Mouse (Mus musculus): ENCODE results near the gene Ccdc85a. TPM values are rescaled to one million over a fixed set of nuclear protein-coding genes. Genes with fewer than 3 reads are reported as not detected.
"Not testable (repeated sequence)": the region's sequence is repeated elsewhere in the genome, so short reads cannot be mapped to it uniquely, and the experiment has no call there.

Ccdc85a gene
- total RNA-seq, 1 experiment from 2014 or later, result 0.12 TPM

DNA sequence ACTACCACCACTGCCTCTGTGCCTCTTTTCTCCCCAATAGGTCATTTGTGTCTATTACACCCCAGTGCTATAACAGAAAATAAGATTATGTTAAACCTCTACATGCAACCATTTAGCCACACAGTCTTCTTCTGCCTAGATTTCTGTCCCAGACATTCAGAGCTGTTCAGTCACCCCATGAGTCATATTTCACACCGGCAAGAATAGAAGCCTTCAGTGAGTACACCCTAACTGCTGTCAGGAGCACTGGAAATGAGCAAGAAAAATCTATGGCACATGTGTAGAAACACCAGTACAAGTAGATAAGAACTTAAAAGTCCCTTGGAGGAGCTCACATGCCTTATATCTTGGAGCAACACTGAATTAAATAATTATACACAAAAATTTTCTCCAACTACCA lies 125.0 kb downstream of the Ccdc85a start:
- ATAC-seq (ENCODE audit: extremely low read depth, insufficient number of reproducible peaks, low FRiP score, poor library complexity, severe bottlenecking), result no peak

DNA sequence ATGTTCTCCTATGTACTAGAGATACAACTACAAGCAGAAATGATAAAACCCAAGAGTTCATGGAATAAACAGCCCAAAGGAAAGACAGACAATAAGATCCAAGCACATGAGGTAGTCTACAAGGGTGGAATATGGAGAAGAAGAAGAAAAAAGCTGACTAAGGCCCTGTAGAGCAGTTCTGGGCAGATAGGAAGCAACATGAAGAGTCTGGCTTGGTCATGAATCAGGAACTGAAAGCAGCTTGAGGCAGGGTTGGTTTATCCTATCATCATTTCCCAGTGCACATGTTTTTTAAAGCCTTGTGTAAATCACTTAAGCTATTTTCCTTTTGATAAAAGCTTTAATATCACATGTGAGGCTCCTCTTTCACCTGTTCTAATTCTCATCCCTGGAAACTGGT lies 144.2 kb downstream of the Ccdc85a start:
- ATAC-seq (ENCODE audit: extremely low read depth, insufficient number of reproducible peaks, low FRiP score, poor library complexity, severe bottlenecking), result no peak

DNA sequence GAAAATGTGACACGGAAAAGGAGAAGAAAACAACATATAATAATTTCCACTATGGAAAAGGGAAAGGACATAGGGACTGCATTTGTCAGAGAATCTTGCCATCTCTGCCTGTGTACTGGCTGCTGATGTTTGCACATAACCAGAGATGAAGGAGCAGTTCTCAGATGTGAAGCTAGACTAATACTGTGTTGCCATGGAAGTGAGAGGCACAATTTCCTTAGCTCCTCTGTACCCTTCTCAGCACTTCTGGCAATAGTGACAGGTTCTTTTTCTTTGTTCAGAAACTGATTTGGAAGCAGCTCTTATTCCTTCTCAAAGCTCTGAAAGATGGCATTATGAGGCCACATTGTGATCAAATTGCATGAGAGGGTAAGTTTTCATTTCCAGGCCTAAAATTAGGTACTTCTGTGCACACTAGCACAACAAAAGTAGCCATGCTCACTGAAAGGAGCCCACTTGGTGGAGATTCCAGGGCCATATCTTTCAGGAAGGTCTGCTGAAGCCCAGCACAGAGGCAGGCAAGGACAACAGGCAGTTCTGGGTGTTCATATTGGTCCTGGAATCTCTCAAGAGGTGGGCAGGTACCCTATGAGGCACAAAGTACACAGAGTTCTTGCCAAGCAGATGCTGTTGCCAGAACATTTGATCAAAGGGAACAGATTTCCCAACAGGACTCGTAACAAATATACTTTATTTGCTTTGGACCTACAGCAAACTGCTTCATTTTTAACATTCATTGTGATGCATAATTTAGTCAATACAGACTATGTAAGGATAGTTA lies 161.5 kb downstream of the Ccdc85a start:
- ATAC-seq (ENCODE audit: extremely low read depth, insufficient number of reproducible peaks, low FRiP score, poor library complexity, severe bottlenecking), result no peak

DNA sequence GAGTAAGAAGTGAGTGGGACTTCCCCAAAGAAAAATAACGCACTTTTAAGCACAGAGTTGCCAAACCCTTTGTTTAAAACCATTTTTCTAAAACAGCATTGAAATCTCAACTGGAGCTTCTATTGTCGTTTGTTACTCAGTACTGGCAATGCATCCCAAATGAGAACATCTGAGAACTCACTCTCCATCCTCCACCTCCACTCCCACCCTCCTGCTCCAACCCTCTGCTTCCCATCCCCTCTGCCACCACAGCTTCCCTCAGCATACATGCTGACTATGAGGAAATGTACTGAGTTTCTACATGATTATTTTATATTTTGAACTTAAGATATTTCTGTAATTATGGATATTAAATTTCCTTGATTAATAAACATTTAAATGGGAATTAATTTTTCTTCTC lies 168.3 kb downstream of the Ccdc85a start:
- no peak for ATAC-seq (ENCODE audit: extremely low read depth, insufficient number of reproducible peaks, low FRiP score, poor library complexity, severe bottlenecking)

DNA sequence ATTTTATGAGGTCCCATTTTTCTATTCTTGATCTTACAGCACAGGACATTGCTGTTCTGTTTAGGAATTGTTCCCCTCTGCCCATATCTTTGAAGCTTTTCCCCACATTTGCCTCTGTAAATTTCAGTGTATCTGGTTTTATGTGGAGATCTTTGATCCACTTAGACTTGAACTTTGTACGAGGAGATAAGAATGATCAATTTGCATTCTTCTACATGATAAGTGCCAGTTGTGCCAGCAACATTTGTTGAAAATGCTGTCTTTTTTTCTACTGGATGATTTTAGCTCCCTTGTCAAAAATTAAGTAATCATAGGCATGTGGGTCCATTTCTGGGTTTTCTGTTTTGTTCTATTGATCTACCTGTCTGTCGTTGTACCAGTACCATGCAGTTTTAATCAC lies 174.2 kb downstream of the Ccdc85a start:
- not testable (repeated sequence) for ATAC-seq (ENCODE audit: extremely low read depth, insufficient number of reproducible peaks, low FRiP score, poor library complexity, severe bottlenecking)

DNA sequence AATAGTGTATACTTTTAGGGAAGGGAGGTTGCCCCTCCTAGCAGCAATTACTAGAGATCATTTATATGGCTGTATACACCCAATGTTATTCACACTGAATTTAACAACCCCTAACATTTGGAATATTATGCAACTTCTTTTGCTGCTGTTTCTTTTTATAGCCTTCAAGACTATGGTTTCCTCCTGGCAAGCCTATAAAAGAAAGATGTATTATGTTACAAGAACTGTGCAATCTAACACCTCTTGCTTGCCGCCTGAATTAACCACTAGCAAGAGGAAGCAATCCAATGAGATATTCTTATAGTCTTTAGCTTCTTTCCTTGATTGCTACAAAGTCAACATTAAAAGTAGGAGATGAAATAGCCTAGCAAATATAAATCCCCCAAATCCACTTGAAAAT lies 187.0 kb downstream of the Ccdc85a start:
- no peak for ATAC-seq (ENCODE audit: extremely low read depth, insufficient number of reproducible peaks, low FRiP score, poor library complexity, severe bottlenecking)

DNA sequence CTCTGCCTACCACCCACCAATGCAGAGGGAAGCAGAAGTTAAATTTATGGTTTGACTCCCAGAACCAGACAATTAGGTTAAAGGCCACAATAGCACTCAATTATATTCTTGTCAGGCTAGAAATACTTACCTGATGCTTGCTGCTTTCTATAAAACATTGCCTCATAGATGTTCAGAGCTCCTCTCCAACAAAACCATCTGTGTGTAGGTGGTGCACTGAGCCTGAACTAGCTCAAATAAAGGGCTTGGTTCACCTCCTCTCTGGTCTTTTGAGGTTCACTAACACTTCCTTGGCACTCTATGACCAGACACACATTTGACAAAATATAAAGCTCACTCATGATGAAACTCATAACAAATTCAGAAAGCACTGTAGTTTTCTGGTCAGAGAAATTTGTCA lies 208.2 kb downstream of the Ccdc85a start:
- ATAC-seq (ENCODE audit: extremely low read depth, insufficient number of reproducible peaks, low FRiP score, poor library complexity, severe bottlenecking), result no peak

DNA sequence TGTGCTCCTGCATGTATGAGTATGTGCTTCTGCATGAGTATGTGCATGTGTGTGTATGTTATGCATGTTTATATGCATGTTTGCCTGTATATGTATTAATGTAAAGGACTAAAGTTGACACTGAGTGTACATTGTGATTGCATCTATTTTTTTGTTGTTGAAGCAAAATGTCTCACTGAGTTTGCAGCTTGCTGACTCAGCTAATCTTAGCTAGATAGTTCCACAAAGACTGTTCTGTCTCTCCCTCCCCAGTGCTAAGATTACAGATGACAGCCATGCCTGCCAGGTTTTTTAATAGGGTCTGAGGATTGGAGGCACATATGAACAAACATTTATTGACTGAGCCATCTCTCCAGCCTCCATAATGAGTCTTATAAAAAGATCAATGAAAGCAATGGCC lies 209.5 kb downstream of the Ccdc85a start:
- ATAC-seq (ENCODE audit: extremely low read depth, insufficient number of reproducible peaks, low FRiP score, poor library complexity, severe bottlenecking), result no peak

DNA sequence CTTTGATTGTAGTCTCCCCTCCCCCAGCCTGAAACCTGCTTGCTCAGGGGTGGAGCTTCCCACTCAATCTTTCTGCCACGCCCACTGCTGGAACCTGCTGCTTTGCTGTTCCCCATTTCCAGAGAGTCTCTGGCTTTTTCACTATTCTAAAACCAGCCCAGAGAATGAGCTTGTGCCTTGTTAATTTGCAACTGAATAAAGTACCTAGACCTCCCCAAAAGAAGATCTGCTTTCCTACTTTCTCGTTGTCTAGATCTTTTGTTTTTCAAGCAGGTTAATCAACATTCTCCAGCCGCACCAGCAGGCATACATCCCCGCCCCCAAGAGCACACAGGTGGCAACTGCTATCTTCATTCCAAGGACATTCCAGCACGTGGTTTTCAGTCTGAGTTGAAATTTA lies 212.7 kb downstream of the Ccdc85a start:
- not testable (repeated sequence) for ATAC-seq (ENCODE audit: extremely low read depth, insufficient number of reproducible peaks, low FRiP score, poor library complexity, severe bottlenecking)

DNA sequence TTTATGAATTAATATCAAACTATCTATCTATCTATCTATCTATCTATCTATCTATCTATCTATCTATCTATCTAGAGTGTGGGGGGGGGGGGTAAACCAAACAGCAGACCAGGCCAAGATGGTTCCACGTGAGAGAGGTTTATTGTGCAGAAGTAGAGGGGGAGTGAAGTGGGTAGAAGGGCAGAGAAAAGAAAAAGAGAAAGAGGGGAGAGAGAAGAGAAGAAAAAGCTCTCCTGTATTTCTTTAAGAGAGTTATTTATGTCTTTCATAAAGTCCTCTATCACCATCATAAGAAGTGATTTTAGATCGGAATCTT lies 218.2 kb downstream of the Ccdc85a start:
- no peak for ATAC-seq (ENCODE audit: extremely low read depth, insufficient number of reproducible peaks, low FRiP score, poor library complexity, severe bottlenecking)

DNA sequence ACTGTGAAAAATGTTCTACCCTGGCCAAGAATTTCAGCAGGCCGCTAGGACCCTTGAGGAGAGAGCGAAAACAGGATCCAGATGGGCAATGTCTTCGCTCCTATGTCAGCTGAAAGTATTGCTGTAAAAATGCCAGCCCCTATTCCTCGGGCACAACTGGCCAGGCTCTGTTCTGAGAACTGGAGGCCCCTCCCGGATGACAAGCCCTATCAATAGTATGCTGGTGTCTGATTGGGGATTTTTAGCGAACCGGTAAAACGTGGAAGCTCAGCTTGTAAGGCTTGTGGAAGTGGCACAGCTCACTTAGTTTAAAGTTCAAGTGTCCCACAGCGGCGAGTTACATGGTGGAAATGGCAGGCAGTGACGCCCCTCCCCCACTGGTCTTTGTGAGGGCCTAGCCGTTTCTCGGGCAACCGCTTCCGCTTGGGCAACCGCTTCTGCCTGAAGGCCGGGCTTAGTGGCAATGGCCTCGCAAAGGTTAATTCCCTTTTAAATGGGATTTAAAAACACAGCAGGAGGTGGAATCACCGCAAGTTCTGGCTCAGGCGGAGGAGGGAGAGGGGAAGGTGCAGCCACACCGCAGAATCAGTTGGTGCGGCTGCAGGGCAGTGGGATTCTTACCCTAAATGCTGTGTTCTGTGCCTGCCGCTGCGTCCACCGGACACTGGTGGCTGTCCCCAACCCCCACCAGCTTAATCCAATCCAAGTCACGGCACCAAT lies 218.8 kb downstream of the Ccdc85a start:
- peak; percentile 96 for ATAC-seq (ENCODE audit: extremely low read depth, insufficient number of reproducible peaks, low FRiP score, poor library complexity, severe bottlenecking)

DNA sequence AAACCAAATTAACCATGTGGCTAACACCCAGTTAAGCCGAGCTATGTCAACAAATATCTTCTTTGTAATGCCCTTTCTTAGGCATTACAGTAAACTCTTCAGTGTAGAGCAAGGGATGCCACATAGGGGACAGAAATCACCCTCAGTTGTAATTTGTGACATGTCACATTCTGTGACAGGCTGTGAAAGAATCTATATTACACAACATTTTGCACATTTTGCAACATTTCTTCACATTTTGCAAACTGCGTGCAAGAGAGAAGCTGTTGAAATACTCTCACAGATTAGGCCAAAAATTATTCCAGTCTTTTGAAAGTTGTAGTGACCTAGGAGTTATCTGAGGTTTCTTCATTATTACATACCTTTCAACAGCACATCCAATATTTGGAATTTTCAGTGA lies 240.7 kb downstream of the Ccdc85a start:
- peak; percentile 88 for ATAC-seq (ENCODE audit: extremely low read depth, insufficient number of reproducible peaks, low FRiP score, poor library complexity, severe bottlenecking)

DNA sequence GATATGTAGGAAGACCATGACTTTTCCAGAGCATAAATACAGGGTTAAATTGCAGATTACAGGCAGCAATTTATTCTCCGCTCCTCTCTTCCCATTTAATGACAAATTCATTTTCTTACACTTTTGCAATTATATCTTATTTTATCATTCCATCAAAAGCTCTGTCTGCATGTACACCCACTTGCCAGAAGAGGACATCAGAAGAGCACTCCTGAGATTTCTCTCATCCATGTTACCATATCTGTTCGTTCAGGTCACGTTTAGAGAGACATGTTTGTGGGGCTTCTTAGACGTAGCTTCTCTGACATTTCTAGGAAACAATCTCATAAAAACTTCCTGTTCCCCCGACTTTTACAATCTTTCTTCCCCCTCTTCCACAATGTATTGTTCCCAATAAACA lies 242.2 kb downstream of the Ccdc85a start:
- ATAC-seq (ENCODE audit: extremely low read depth, insufficient number of reproducible peaks, low FRiP score, poor library complexity, severe bottlenecking), result peak; percentile 37; the same call in 1 of the 2 replicates

DNA sequence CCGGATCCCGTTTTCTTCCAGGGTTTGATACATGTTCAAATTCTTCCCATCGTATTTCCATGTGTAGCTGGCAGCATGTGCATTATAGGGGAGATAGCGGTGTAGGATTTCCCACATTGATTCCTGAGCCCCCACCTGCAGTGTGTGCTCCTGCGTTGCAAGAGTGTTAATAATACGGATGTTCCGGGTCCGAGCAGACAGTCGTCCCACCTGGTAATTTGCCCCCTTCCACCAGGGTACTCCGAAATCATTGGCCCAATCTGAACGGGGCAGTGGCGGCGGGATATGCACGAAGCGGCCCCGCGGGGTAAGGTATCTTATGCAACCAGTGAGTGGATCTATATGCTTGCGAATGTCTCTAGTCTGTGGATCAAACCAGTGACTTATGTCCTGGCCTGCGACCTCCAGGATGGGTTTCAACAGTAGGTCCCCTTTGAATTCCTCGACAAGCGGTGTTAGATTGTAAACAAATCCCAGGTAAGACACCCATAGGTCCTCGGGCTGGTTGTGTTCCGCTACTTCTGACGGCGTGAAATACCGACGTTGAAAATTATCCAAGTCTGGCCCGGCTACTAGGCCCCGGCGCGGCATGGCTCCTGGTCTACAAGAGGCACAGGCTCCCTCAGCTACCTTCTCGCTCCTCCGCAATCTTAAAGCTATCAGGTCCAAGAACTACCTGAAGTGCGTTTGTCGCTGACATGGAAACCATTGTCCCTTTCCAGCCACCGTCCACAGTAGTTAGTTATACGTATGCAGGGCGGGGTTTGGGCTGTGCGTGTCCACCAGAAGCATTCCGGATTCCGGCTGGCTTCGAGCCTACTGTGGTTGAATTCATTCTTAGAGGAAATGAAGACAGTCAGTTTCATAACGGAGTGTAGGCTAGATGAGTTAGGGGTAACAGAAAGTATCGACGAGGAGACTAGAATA lies 244.6 kb downstream of the Ccdc85a start, which contains the start of gene Gm6685:
Gene Gm6685 (minus strand): TSS at position 644 of the 927 bp plus-strand sequence.
- ATAC-seq (ENCODE audit: extremely low read depth, insufficient number of reproducible peaks, low FRiP score, poor library complexity, severe bottlenecking), result peak; percentile 25; the same call in 1 of the 2 replicates

Other genes starting within 250 kb of the Ccdc85a start
- 1.4 and 3.3 TPM in 2 replicates for gene Gm6685, start 244.5 kb downstream of the Ccdc85a start, total RNA-seq (2017)